Mouse (Mus musculus) cerebellum, adult 2 months (tissue): Measurements from ENCODE around the gene Zfp354a.

Source experiments
- CTCF ChIP-seq: fragments of 200-500 bp; IDR thresholded peaks from 2 replicates; pipeline ENCODE4 v1.5.1; 2011; ENCODE audit warnings: low read depth, mild to moderate bottlenecking, control low read depth, low read length, moderate library complexity, borderline replicate concordance; ENCODE audit not compliant: insufficient read depth
- POLR2A ChIP-seq: fragments of 200-500 bp; IDR thresholded peaks from 2 replicates; pipeline ENCODE4 v1.6.1; 2011; ENCODE audit warnings: low read length, control low read depth, borderline replicate concordance; ENCODE audit not compliant: insufficient read depth

- TF ChIP-seq CTCF (no peak), POLR2A (no peak)
These were observed 26.2 kb downstream of the Zfp354a start for GRCm38 (mm10) chr11:51085269-51085668.
